Mouse (Mus musculus) spleen, adult 2 months (tissue): ENCODE measurements at regions not wholly inside any gene's neighbourhood (a gene's known extent, or its start where the extent isn't known, plus 50 kb on each side); places are given as distances from the start of the nearest gene placed in this dataset.

Source experiments
- CTCF ChIP-seq: fragments of 200-500 bp; IDR thresholded peaks from 2 replicates; pipeline ENCODE4 v1.5.1; 2011; ENCODE audit warnings: mild to moderate bottlenecking, inconsistent platforms; ENCODE audit not compliant: insufficient read depth, insufficient read length, insufficient replicate concordance; ENCODE audit errors: extremely low read depth
- POLR2A ChIP-seq: fragments of 200-500 bp; IDR thresholded peaks from 2 replicates; pipeline ENCODE4 v1.6.1; 2011; ENCODE audit warnings: low read depth, low read length, inconsistent platforms

- TF ChIP-seq CTCF (no peak), POLR2A (no peak)
These were observed 445.9 kb upstream of the Smim15 start for GRCm38 (mm10) chr13:107598391-107598790.
